Mouse (Mus musculus): ENCODE measurements around the gene Ndufs5.

Gene Ndufs5

DNA sequence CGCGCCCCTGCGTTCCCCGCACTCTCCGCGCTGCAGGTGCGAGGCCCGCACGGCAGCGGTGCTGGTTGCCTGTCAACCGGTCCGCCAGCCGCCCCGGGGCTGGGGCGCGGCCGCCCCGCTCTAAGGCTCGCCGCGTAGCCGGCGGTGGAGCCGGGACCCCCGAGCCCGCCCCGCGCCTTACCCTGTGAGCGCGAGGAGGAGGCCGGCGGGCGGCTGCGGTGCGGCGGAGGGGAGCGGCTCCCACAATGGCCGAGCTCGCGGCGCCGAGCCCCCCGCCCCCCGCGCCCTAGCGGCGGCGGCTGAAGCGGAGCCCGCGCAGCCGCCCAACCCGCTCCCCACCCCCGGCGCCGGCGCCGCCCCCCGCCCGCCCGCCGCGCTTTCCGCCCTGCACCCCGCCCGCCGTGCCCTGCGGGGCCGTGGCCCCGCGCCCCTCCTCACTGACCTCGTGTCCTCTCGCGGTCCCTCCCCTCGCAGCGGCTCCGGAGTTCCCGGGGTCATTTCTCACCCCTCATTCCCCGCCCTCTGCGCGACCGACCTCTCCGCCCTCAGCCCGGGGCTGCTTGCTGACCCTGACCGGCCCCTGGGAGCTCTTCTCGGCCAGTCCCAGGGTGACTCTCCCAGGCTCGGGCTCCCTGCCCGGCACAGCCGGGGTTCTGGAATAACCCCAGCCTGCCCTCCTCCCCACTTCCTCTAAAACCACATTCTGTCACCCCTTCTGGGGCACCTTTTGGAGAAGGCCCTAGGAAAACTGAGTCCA, 30.8 kb downstream of the Ndufs5 start:
- DNase-seq, result peak; percentile 72

DNA sequence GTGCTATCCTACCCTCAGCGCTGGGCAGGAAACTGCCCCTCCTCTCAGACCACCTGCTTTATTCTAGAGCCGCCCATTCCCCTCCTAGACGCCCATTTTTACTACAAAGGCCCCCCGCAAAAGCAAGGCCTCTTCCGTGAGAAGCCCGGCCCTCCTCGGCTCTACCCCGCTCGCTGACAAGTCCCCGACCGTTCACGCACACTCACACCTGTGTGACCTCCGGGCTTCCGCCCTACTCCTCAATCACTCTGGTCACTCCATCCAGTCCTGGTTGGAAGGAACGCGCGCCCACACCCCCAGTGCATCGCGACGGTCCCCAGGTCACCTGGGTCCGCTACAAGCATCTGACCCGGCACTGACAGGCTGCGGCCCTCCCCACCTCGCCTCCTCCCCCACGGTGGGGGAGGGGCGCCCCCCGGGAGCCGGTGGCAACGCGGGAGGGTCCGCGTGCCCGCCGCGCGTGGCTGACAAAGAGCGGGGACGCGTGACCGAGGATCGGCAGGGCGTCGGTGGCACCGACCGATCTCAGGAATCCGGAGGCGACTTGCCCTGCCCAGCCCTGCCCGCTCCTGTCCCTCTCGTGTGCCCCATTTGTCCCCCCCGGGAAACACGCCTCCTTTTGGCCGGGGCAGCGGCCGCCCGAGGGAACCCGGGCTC, 31.5 kb downstream of the Ndufs5 start:
- no peak for DNase-seq

DNA sequence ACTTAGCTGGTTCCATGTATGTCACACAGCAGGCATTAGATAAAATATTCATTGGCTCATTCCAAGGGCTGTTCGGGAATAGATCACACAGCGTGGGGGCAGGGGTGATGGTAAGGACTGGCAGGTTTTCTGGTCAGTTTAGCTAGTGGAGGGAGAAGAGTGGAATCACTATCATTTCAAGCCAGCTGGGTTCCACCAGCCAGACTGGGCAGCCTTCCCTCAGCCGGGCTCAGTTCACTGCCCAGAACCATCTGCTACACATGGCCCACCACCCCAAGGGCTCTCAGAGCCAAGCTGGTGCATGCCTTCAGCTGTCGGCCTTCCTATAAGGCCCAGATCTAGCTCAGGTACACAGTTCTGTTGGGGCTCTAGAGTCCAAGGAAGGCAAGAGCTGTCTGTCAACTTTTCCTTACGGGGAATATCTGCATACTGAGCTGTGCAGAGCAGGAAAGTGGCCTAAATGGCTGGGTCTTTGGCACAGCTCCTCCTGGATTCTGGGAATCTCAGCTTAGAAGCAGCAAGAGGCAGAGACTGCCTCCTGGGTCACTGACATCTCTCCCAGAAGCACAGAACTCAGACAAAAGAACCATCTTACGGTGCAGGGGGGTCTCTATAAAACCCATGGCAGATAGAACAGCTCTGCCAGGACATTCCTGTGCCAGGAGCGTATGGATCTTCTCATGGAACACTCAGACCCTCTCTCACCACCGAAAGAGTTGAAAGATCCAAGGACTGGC, 32.3 kb downstream of the Ndufs5 start:
- DNase-seq, result no peak

GRCm38 (mm10) chr4:123685046-123685445, 33.0 kb downstream of the Ndufs5 start:
- DNase-seq, result no peak

- DNase-seq, result no peak
Measured at GRCm38 (mm10) chr4:123684260-123684659, 33.7 kb downstream of the Ndufs5 start, which contains the start of gene Macf1. Gene Macf1, minus strand, starts transcription at chr4:123684360.

DNA sequence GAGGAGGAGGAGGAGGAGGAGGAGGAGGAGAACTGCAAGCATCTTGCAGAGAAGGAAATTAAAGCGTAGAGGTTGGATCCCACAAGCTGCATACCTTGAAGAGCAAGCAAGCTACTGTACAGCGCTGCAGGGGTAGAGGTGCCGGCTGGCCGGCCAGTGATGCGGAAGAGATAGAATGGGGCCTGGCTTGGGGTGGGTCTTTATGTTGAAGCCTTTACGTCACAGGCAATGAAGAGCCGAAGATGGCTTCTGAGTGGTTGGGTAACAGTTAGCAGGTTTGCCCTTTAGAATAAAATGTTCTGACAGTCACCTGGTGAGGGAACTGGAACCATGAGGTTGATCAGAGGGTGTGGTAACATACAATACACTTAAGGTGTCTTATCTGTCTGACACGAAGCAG, 35.7 kb downstream of the Ndufs5 start:
- DNase-seq, result no peak

GRCm38 (mm10) chr4:123680962-123681361, 37.0 kb downstream of the Ndufs5 start:
- no peak for DNase-seq

- no peak for DNase-seq
Measured at GRCm38 (mm10) chr4:123677060-123677804, 40.8 kb downstream of the Ndufs5 start.

- DNase-seq, result no peak
Measured at GRCm38 (mm10) chr4:123670598-123670997, 47.4 kb downstream of the Ndufs5 start.

- DNase-seq, result no peak
Measured at GRCm38 (mm10) chr4:123669696-123670095, 48.3 kb downstream of the Ndufs5 start.

GRCm38 (mm10) chr4:123667260-123667867, 50.6 kb downstream of the Ndufs5 start:
- peak; percentile 63 for DNase-seq

GRCm38 (mm10) chr4:123666517-123666916, 51.5 kb downstream of the Ndufs5 start:
- DNase-seq, result no peak

GRCm38 (mm10) chr4:123665681-123666278, 52.2 kb downstream of the Ndufs5 start:
- no peak for DNase-seq

DNA sequence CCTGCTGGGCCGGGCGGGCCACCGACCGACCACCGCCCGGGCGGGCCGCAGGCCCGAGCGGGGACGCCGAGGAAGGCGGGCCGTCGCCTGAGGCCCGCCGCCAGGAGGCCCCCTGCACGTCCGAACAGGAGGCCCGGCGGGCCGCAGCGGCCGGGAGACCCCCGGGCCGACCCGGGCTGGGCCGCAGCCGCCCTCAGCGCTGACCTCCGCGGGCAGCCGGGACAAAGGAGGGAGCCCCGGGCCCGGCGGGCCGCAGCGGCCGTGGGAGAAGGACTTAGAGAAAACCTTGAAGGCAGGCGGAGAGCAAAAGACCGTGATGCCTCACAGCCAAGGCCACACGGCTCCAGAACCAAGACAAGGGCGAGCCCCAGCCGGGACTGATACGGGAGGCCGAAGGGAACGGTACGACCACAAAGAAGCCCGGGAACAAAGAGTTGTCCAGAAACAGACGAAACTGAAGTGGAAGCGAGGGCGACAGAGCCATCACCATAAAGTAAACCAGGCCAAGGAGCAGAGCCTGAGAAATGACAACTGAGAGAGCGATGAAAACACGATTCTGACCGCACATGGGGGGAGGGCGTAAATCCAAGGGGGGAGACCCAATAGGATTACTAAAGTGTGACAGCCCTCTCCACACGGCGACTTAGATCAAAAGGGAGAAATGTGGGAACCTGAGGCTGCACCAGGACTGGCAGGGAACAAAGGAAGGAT, 52.9 kb downstream of the Ndufs5 start:
- DNase-seq, result peak; percentile 25

GRCm38 (mm10) chr4:123664021-123664950, 53.7 kb downstream of the Ndufs5 start:
- DNase-seq, result peak; percentile 71

- no peak for DNase-seq
Measured at GRCm38 (mm10) chr4:123663688-123663965, 54.4 kb downstream of the Ndufs5 start.

GRCm38 (mm10) chr4:123662914-123663687, 54.9 kb downstream of the Ndufs5 start:
- DNase-seq, result peak; percentile 72

All from kidney, adult 11 months (tissue).